30 mouse cellular contexts compared by ENCODE assay signal in genomic region chr17:86757621-86758020, GRCm38 (mm10). TPM values are rescaled to one million over a fixed set of nuclear protein-coding genes. Genes with fewer than 3 reads are reported as not detected.
DNase-seq lines count a peak whose midpoint lies in the region; ATAC-seq and TF ChIP-seq lines count a peak whose summit lies in the region.
"Had no signal": no experiment of that assay in that cellular context is flagged by ENCODE, and none has a peak within 500 bp of the region (broad histone marks: within the 10 kb centered on the region; RNA-seq: fewer than 3 reads in every experiment).

No protein-coding gene starts in this region.

- no peak for TF ChIP-seq CTCF in kidney, postnatal 0 days (IDR thresholded peaks at IDR 0.05; ENCODE audit: low read depth)

- H3K27me3 ChIP-seq in kidney, postnatal 0 days (ENCODE audit: insufficient read depth, low read length) = no peaks in the 10 kb centered on the region
- H3K27me3 ChIP-seq in liver, embryonic 16.5 days (ENCODE audit: control insufficient read depth, insufficient read depth, low read depth, low read length) = peaks cover 44% of the 10 kb centered on the region

- no peak for DNase-seq in kidney, postnatal 0 days (ENCODE audit: low spot score)
- DNase-seq in kidney, postnatal 4 days = no peak
- DNase-seq in liver = no peak
- DNase-seq in testis, postnatal 14 days (ENCODE audit: low spot score) = peak; percentile 39
- DNase-seq in testis, postnatal 10 days (ENCODE audit: low spot score) = no peak
- no peak for DNase-seq in natural killer cell, adult 2 months (ENCODE audit: low spot score in 2 of 2)
- DNase-seq: adrenal gland, adult 2 months; adrenal gland, postnatal 36 days; cerebellum, adult 2 months; cerebellum, postnatal 14 days; forebrain, postnatal 0 days; gastrocnemius, postnatal 10 days; kidney, adult 9 months; kidney, postnatal 14 days; retina, postnatal 1 day; right cerebral cortex, postnatal 14 days; thymus, postnatal 14 days had no signal

- H3K27ac ChIP-seq in kidney, postnatal 0 days = no peak overlapping the region
- H3K27ac ChIP-seq in liver, embryonic 16.5 days (ENCODE audit: low read length) = 0 out of 2 replicates have a peak overlapping the region, but pooled peaks have one; percentile 33
- H3K27ac ChIP-seq: embryonic facial prominence, embryonic 10.5 days; embryonic facial prominence, embryonic 15.5 days; forebrain, embryonic 12.5 days; hindbrain, embryonic 14.5 days; limb, embryonic 10.5 days; limb, embryonic 15.5 days; midbrain, embryonic 12.5 days; neural tube, embryonic 15.5 days had no signal

- H3K36me3 ChIP-seq in kidney, postnatal 0 days (ENCODE audit: insufficient read depth, low read length) = no peaks in the 10 kb centered on the region
- H3K36me3 ChIP-seq in liver, embryonic 16.5 days (ENCODE audit: control insufficient read depth, insufficient read depth) = no peaks in the 10 kb centered on the region
- H3K36me3 ChIP-seq: embryonic facial prominence, embryonic 10.5 days; embryonic facial prominence, embryonic 15.5 days; forebrain, embryonic 12.5 days; limb, embryonic 10.5 days; limb, embryonic 15.5 days; midbrain, embryonic 12.5 days; neural tube, embryonic 15.5 days had no signal

- H3K4me2 ChIP-seq in kidney, postnatal 0 days (ENCODE audit: low read length) = 0 out of 2 replicates have a peak overlapping the region, but pooled peaks have one; percentile 9
- no peak overlapping the region for H3K4me2 ChIP-seq in liver, embryonic 16.5 days (ENCODE audit: low read depth, low read length)
- H3K4me2 ChIP-seq: embryonic facial prominence, embryonic 15.5 days; forebrain, embryonic 12.5 days; heart, embryonic 11.5 days; hindbrain, embryonic 14.5 days; limb, embryonic 15.5 days; midbrain, embryonic 12.5 days; neural tube, embryonic 15.5 days had no signal

- H3K9me3 ChIP-seq in kidney, postnatal 0 days (replicated peaks; ENCODE audit: low read length) = no peaks in the 10 kb centered on the region
- H3K9me3 ChIP-seq in liver, embryonic 16.5 days (replicated peaks; ENCODE audit: control insufficient read depth, low read length) = no peaks in the 10 kb centered on the region
- H3K9me3 ChIP-seq: embryonic facial prominence, embryonic 10.5 days; embryonic facial prominence, embryonic 15.5 days; forebrain, embryonic 12.5 days; limb, embryonic 10.5 days; limb, embryonic 15.5 days; megakaryocyte, embryonic 14.5 days; midbrain, embryonic 12.5 days; neural tube, embryonic 15.5 days had no signal

- WGBS in kidney, postnatal 0 days = 62% methylated on average over 2 of the region's 2 CpGs
- WGBS in liver, embryonic 16.5 days (ENCODE audit: insufficient replicate concordance) = 20% methylated on average over 2 of the region's 2 CpGs

- no peak overlapping the region for H3K9ac ChIP-seq in kidney, postnatal 0 days (ENCODE audit: low read depth, low read length)
- H3K9ac ChIP-seq in liver, embryonic 16.5 days (ENCODE audit: low read depth, low read length) = no peak overlapping the region
- H3K9ac ChIP-seq: embryonic facial prominence, embryonic 15.5 days; forebrain, embryonic 12.5 days; forebrain, postnatal 0 days; hindbrain, embryonic 14.5 days; limb, embryonic 15.5 days; midbrain, embryonic 12.5 days; neural tube, embryonic 15.5 days had no signal

- ATAC-seq in kidney, postnatal 0 days (replicated peaks; ENCODE audit: low FRiP score, low read depth) = no peak
- ATAC-seq in liver, embryonic 16.5 days (ENCODE audit: low read depth) = no peak
- ATAC-seq: CD4-positive, CD25-positive, alpha-beta regulatory T cell, adult 4 months; forebrain, postnatal 0 days; intestine, postnatal 0 days had no signal

- H3K4me1 ChIP-seq in kidney, postnatal 0 days (replicated peaks; ENCODE audit: insufficient read depth, low read length) = peaks cover 8% of the 10 kb centered on the region
- H3K4me1 ChIP-seq in liver, embryonic 16.5 days (ENCODE audit: control insufficient read depth, low read depth, low read length) = peaks cover 3% of the 10 kb centered on the region

- no peak overlapping the region for H3K4me3 ChIP-seq in kidney, postnatal 0 days (replicated peaks; ENCODE audit: low read depth, low read length)
- no peak overlapping the region for H3K4me3 ChIP-seq in liver, embryonic 16.5 days (ENCODE audit: low read depth, low read length)
- H3K4me3 ChIP-seq: embryonic facial prominence, embryonic 10.5 days; embryonic facial prominence, embryonic 15.5 days; forebrain, embryonic 12.5 days; limb, embryonic 10.5 days; limb, embryonic 15.5 days; megakaryocyte, embryonic 14.5 days; midbrain, embryonic 12.5 days; neural tube, embryonic 15.5 days had no signal

RNA-seq across cellular contexts. Expression of gene Epas1, which starts 4.1 kb away (rescaled TPM):
- 12.8 and 14.3 TPM in 2 replicates for polyA plus RNA-seq in kidney, postnatal 0 days (2015; fragmentation: Nextera tagmentation; extraction: Ambion mirVana)
- 2.7 and 4.0 TPM in 2 replicates for polyA plus RNA-seq in liver, embryonic 16.5 days (2015; fragmentation: Nextera tagmentation; extraction: Ambion mirVana)
